Mouse (Mus musculus): Measurements from ENCODE around the gene Lsm14b. TPM values are rescaled to one million over a fixed set of nuclear protein-coding genes. Genes with fewer than 3 reads are reported as not detected.

Lsm14b gene
- polyA plus RNA-seq, 1 experiment from 2014 or later: 10.2 TPM

DNA sequence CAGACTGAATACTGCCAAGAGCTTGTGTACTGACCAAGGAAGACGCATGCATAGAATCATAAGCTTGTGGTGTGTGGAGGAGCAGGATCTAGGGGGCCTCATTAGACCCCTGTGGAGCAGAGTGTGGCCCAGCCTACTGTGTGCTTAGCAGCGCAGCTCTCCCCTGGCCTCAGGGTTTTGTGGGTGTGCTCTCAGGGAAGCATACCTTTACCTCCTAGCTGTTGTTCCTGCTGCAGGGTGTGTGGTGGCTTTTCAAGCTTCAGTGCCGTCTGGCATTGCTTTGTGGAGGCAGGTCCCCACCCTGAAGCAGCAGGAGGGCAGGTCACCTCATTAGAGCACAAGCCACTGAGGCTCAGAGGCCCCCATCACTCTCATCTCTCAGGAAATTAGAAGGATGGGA is 52.8 kb downstream of the Lsm14b start:
- 60% methylated on average over 3 of the region's 3 CpGs for WGBS
- Histone ChIP-seq H3K27ac (replicated peaks; ENCODE audit: low read depth, low read length) (no peak overlapping the region), H3K9ac (ENCODE audit: low read length) (no peak overlapping the region; the same call in 1 of the 2 replicates), H3K36me3 (ENCODE audit: control insufficient read depth, insufficient read depth, low read length) (no peaks in the 10 kb centered on the region), H3K4me1 (ENCODE audit: control insufficient read depth, insufficient read depth, low read length) (no peaks in the 10 kb centered on the region), H3K4me3 (ENCODE audit: low read depth, low read length) (no peak overlapping the region), H3K4me2 (ENCODE audit: low read depth, severe bottlenecking) (no peak overlapping the region), H3K9me3 (ENCODE audit: control insufficient read depth, low read length) (no peaks in the 10 kb centered on the region), H3K27me3 (ENCODE audit: control insufficient read depth, insufficient read depth, low read length) (no peaks in the 10 kb centered on the region)
- ATAC-seq (ENCODE audit: insufficient number of reproducible peaks, low FRiP score, low TSS enrichment, low read depth) (no peak), DNase-seq (ENCODE audit: low spot score) (no peak)

DNA sequence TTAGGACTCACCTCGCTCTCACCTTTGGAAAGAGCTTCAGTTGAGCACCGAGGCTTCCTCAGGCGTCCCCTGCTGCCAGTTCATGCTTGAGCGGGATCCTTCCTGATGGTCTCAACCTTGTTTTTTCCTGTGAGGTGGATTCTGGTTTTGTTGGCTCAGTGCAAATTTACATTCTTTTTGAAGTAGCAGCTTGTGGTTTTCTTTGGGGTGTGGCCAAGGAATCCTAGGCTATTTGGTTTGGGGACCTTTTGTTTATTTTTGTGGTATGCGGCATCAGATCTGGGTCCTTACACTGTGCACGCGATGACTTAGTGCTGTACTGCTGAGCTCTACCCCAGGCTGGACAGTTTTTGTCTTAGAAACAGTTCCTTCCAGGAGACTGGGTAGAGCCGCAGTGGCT is 55.9 kb downstream of the Lsm14b start:
- H3K36me3 ChIP-seq (ENCODE audit: control insufficient read depth, insufficient read depth, low read length): no peaks in the 10 kb centered on the region
- WGBS: 96% methylated on average over 8 of the region's 8 CpGs

GRCm38 (mm10) chr2:180083063-180083462 is 58.3 kb downstream of the Lsm14b start:
- WGBS: 94% methylated on average over 10 of the region's 10 CpGs
- ATAC-seq (ENCODE audit: insufficient number of reproducible peaks, low FRiP score, low TSS enrichment, low read depth): no peak
- no peak overlapping the region for H3K4me3 ChIP-seq (ENCODE audit: low read depth, low read length)

More for the DNA sequence above, 55.9 kb downstream of the Lsm14b start:
- H3K4me2 ChIP-seq (ENCODE audit: low read depth, severe bottlenecking): no peak overlapping the region
- H3K27me3 ChIP-seq (ENCODE audit: control insufficient read depth, insufficient read depth, low read length): no peaks in the 10 kb centered on the region
- ATAC-seq (ENCODE audit: insufficient number of reproducible peaks, low FRiP score, low TSS enrichment, low read depth) (no peak), DNase-seq (ENCODE audit: low spot score) (no peak)
- H3K27ac ChIP-seq (replicated peaks; ENCODE audit: low read depth, low read length): no peak overlapping the region
- peaks cover 9% of the 10 kb centered on the region; the same call in 1 of the 2 replicates for H3K4me1 ChIP-seq (ENCODE audit: control insufficient read depth, insufficient read depth, low read length)
- H3K4me3 ChIP-seq (ENCODE audit: low read depth, low read length): no peak overlapping the region
- no peaks in the 10 kb centered on the region for H3K9me3 ChIP-seq (ENCODE audit: control insufficient read depth, low read length)
- no peak overlapping the region for H3K9ac ChIP-seq (ENCODE audit: low read length)

GRCm38 (mm10) chr2:180084565-180084964 is 59.8 kb downstream of the Lsm14b start:
- Histone ChIP-seq H3K4me1 (ENCODE audit: control insufficient read depth, insufficient read depth, low read length) (peaks cover 9% of the 10 kb centered on the region; the same call in 1 of the 2 replicates), H3K9ac (ENCODE audit: low read length) (no peak overlapping the region), H3K4me2 (ENCODE audit: low read depth, severe bottlenecking) (no peak overlapping the region), H3K4me3 (ENCODE audit: low read depth, low read length) (no peak overlapping the region), H3K36me3 (ENCODE audit: control insufficient read depth, insufficient read depth, low read length) (no peaks in the 10 kb centered on the region), H3K9me3 (ENCODE audit: control insufficient read depth, low read length) (no peaks in the 10 kb centered on the region), H3K27ac (replicated peaks; ENCODE audit: low read depth, low read length) (no peak overlapping the region), H3K27me3 (ENCODE audit: control insufficient read depth, insufficient read depth, low read length) (no peaks in the 10 kb centered on the region)
- DNase-seq (ENCODE audit: low spot score) (no peak), ATAC-seq (ENCODE audit: insufficient number of reproducible peaks, low FRiP score, low TSS enrichment, low read depth) (no peak)
- 26% methylated on average over 3 of the region's 3 CpGs for WGBS

More at GRCm38 (mm10) chr2:180083063-180083462, 58.3 kb downstream of the Lsm14b start:
- Histone ChIP-seq H3K4me2 (ENCODE audit: low read depth, severe bottlenecking) (no peak overlapping the region), H3K36me3 (ENCODE audit: control insufficient read depth, insufficient read depth, low read length) (no peaks in the 10 kb centered on the region), H3K9ac (ENCODE audit: low read length) (no peak overlapping the region), H3K4me1 (ENCODE audit: control insufficient read depth, insufficient read depth, low read length) (peaks cover 9% of the 10 kb centered on the region; the same call in 1 of the 2 replicates), H3K27ac (replicated peaks; ENCODE audit: low read depth, low read length) (no peak overlapping the region), H3K27me3 (ENCODE audit: control insufficient read depth, insufficient read depth, low read length) (no peaks in the 10 kb centered on the region), H3K9me3 (ENCODE audit: control insufficient read depth, low read length) (no peaks in the 10 kb centered on the region)
- DNase-seq (ENCODE audit: low spot score): no peak

Other genes with a start within 250 kb of the Lsm14b start
- gene Taf4, start 48.3 kb upstream of the Lsm14b start, polyA plus RNA-seq (2014; fragmentation: Nextera tagmentation; extraction: Ambion mirVana): 4.7 and 5.8 TPM in 2 replicates
- 776 and 792 TPM in 2 replicates for gene Psma7, start 17.4 kb downstream of the Lsm14b start, polyA plus RNA-seq (2014; fragmentation: Nextera tagmentation; extraction: Ambion mirVana)
- 5.5 and 6.0 TPM in 2 replicates for gene Ss18l1, start 17.5 kb downstream of the Lsm14b start, polyA plus RNA-seq (2014; fragmentation: Nextera tagmentation; extraction: Ambion mirVana)
- 28.2 and 29.4 TPM in 2 replicates for gene Mtg2, start 45.6 kb downstream of the Lsm14b start, polyA plus RNA-seq (2014; fragmentation: Nextera tagmentation; extraction: Ambion mirVana)
- gene Hrh3, start 79.5 kb downstream of the Lsm14b start, polyA plus RNA-seq (2014; fragmentation: Nextera tagmentation; extraction: Ambion mirVana): 0.12 and 0.21 TPM in 2 replicates
- 29.8 and 30.5 TPM in 2 replicates for gene Osbpl2, start 94.3 kb downstream of the Lsm14b start, polyA plus RNA-seq (2014; fragmentation: Nextera tagmentation; extraction: Ambion mirVana)
- gene Adrm1, start 146.5 kb downstream of the Lsm14b start, polyA plus RNA-seq (2014; fragmentation: Nextera tagmentation; extraction: Ambion mirVana): 187 and 191 TPM in 2 replicates
- 12.5 and 14.1 TPM in 2 replicates for gene Lama5, start 200.9 kb downstream of the Lsm14b start, polyA plus RNA-seq (2014; fragmentation: Nextera tagmentation; extraction: Ambion mirVana)
- 641 and 643 TPM in 2 replicates for gene Rps21, start 232.4 kb downstream of the Lsm14b start, polyA plus RNA-seq (2014; fragmentation: Nextera tagmentation; extraction: Ambion mirVana)
- 15.8 and 18.0 TPM in 2 replicates for gene Cables2, start 248.5 kb downstream of the Lsm14b start, polyA plus RNA-seq (2014; fragmentation: Nextera tagmentation; extraction: Ambion mirVana)

Data from limb, embryonic 11.5 days (tissue).